Mouse (Mus musculus): ENCODE data around the gene Gm11639. TPM values are rescaled to one million over a fixed set of nuclear protein-coding genes. Genes with fewer than 3 reads are reported as not detected.

Gene Gm11639
- total and polyA plus RNA-seq, 3 experiments: not detected

GRCm38 (mm10) chr11:104744995-104745568, 59.6 kb downstream of the Gm11639 start:
- no peak for TF ChIP-seq GATA1 (IDR thresholded peaks at IDR 0.05; ENCODE audit: low read depth, low read length)
- no peak for TF ChIP-seq MAZ (IDR thresholded peaks at IDR 0.05; ENCODE audit: low read depth, low read length)
- TF ChIP-seq EP300 (IDR thresholded peaks at IDR 0.05; ENCODE audit: low read depth in 1 of 2, low read length in 2 of 2): no peak
- TF ChIP-seq MYC (IDR thresholded peaks at IDR 0.05; ENCODE audit: low read depth, low read length): no peak
- no peak for TF ChIP-seq ZMIZ1 (IDR thresholded peaks at IDR 0.05; ENCODE audit: low read depth, low read length)
- TF ChIP-seq MXI1 (IDR thresholded peaks at IDR 0.05; ENCODE audit: low read depth, low read length): no peak
- TF ChIP-seq UBTF (IDR thresholded peaks at IDR 0.05; ENCODE audit: borderline replicate concordance, insufficient read depth, low read depth, low read length): no peak
- no peak for TF ChIP-seq RCOR1 (IDR thresholded peaks at IDR 0.05; ENCODE audit: low read depth, low read length)
- TF ChIP-seq POLR2AphosphoS2 (IDR thresholded peaks at IDR 0.05; ENCODE audit: low read length): no peak
- TF ChIP-seq CHD1 (IDR thresholded peaks at IDR 0.05; ENCODE audit: low read depth, low read length): no peak
- TF ChIP-seq SMC3 (IDR thresholded peaks at IDR 0.05; ENCODE audit: low read depth, low read length): no peak
- Histone ChIP-seq H3K9me3 (replicated peaks; ENCODE audit: insufficient read depth, low read length) (no peaks in the 10 kb centered on the region), H3K9ac (ENCODE audit: control insufficient read depth, low read depth, low read length, poor library complexity, severe bottlenecking) (no peak overlapping the region), H3K36me3 (ENCODE audit: control insufficient read depth in 1 of 2, insufficient read depth in 2 of 2, low read length in 2 of 2) (no peaks in the 10 kb centered on the region), H3K79me2 (ENCODE audit: control insufficient read depth, insufficient read depth, low read length, poor library complexity) (no peaks in the 10 kb centered on the region), H3K4me3 (ENCODE audit: control insufficient read depth in 1 of 2, insufficient read depth in 1 of 2, low read depth in 2 of 2, low read length in 2 of 2) (no peak overlapping the region), H3K27ac (ENCODE audit: control insufficient read depth, low read depth, low read length) (no peak overlapping the region), H3K4me1 (ENCODE audit: control insufficient read depth in 1 of 2, insufficient read depth in 2 of 2, low read length in 2 of 2) (no peaks in the 10 kb centered on the region), H3K27me3 (ENCODE audit: control insufficient read depth in 1 of 2, insufficient read depth in 2 of 2, low read length in 2 of 2) (peaks cover 5 to 11% of the 10 kb centered on the region in 2 experiments)
- no peak for DNase-seq (ENCODE audit: low read depth, low spot score)

- TF ChIP-seq SIN3A (IDR thresholded peaks at IDR 0.05; ENCODE audit: low read length) (no peak), CTCF (IDR thresholded peaks at IDR 0.05 in 2 of 3, conservative IDR thresholded peaks at IDR 0.05 in 1 of 3; ENCODE audit: control insufficient read depth in 1 of 3, insufficient read depth in 1 of 3, low read depth in 2 of 3, low read length in 3 of 3, poor library complexity in 1 of 3, severe bottlenecking in 1 of 3) (peak in 1 of 3 experiments; percentile 48; a peak in 2 of 6 replicates), MYB (IDR thresholded peaks at IDR 0.05; ENCODE audit: low read depth, low read length) (no peak), TBP (IDR thresholded peaks at IDR 0.05; ENCODE audit: low read depth, low read length) (no peak), SMC3 (IDR thresholded peaks at IDR 0.05; ENCODE audit: low read depth, low read length) (peak; percentile 47), TCF12 (IDR thresholded peaks at IDR 0.05; ENCODE audit: low read depth, low read length) (no peak), RAD21 (IDR thresholded peaks at IDR 0.05; ENCODE audit: low read depth, low read length) (peak; percentile 32)
- H3K79me2 ChIP-seq (ENCODE audit: control insufficient read depth, insufficient read depth, low read length, poor library complexity): no peaks in the 10 kb centered on the region
- H3K4me3 ChIP-seq (ENCODE audit: control insufficient read depth in 1 of 2, insufficient read depth in 1 of 2, low read depth in 2 of 2, low read length in 2 of 2): no peak overlapping the region
- H3K4me1 ChIP-seq (ENCODE audit: control insufficient read depth in 1 of 2, insufficient read depth in 2 of 2, low read length in 2 of 2): no peaks in the 10 kb centered on the region
- peaks cover 2 to 3% of the 10 kb centered on the region in 2 experiments for H3K27me3 ChIP-seq (ENCODE audit: control insufficient read depth in 1 of 2, insufficient read depth in 2 of 2, low read length in 2 of 2)
- no peak overlapping the region for H3K9ac ChIP-seq (ENCODE audit: control insufficient read depth, low read depth, low read length, poor library complexity, severe bottlenecking)
- H3K36me3 ChIP-seq (ENCODE audit: control insufficient read depth in 1 of 2, insufficient read depth in 2 of 2, low read length in 2 of 2): no peaks in the 10 kb centered on the region
- DNase-seq (ENCODE audit: low read depth, low spot score): peak; percentile 18
- no peak overlapping the region for H3K27ac ChIP-seq (ENCODE audit: control insufficient read depth, low read depth, low read length)
- H3K9me3 ChIP-seq (replicated peaks; ENCODE audit: insufficient read depth, low read length): no peaks in the 10 kb centered on the region
Observed at GRCm38 (mm10) chr11:104765762-104766161, 80.3 kb downstream of the Gm11639 start.

Measured in MEL (cell line).